Mouse (Mus musculus) forebrain, embryonic 13.5 days (tissue): ENCODE results near the gene Ints7. TPM values are rescaled to one million over a fixed set of nuclear protein-coding genes. Genes with fewer than 3 reads are reported as not detected.

Experiments
- ATAC-seq: fragments of 200-750 bp; cut with Nextera tagmentation; 2 replicates; pipeline ENCODE4 v1.8.0; 2017
- H3K27ac ChIP-seq: fragments of 300-500 bp; sonication (generic); 2 replicates; pipeline ENCODE4 v1.5.1; 2015; ENCODE audit warnings: inconsistent platforms, mild to moderate bottlenecking, moderate library complexity
- H3K27me3 ChIP-seq: fragments of 300-500 bp; sonication (generic); 2 replicates; pipeline ENCODE4 v1.6.1; 2015; ENCODE audit warnings: mild to moderate bottlenecking, inconsistent platforms
- H3K36me3 ChIP-seq: fragments of 300-500 bp; sonication (generic); 2 replicates; pipeline ENCODE4 v1.6.1; 2015; ENCODE audit warnings: mild to moderate bottlenecking, inconsistent platforms; ENCODE audit not compliant: poor library complexity, severe bottlenecking
- H3K4me1 ChIP-seq: fragments of 300-500 bp; sonication (generic); 2 replicates; pipeline ENCODE4 v1.6.1; 2015; ENCODE audit warnings: inconsistent platforms
- H3K4me2 ChIP-seq: fragments of 300-500 bp; sonication (generic); 2 replicates; pipeline ENCODE4 v1.6.1; 2015; ENCODE audit warnings: inconsistent platforms, mild to moderate bottlenecking, moderate library complexity
- H3K4me3 ChIP-seq: fragments of 300-500 bp; sonication (generic); 2 replicates; pipeline ENCODE4 v1.5.1; 2015; ENCODE audit warnings: mild to moderate bottlenecking, inconsistent platforms
- H3K9ac ChIP-seq: fragments of 300-500 bp; sonication (generic); 2 replicates; pipeline ENCODE4 v1.6.1; 2015; ENCODE audit warnings: mild to moderate bottlenecking, inconsistent platforms
- H3K9me3 ChIP-seq: fragments of 300-500 bp; sonication (generic); replicated peaks from 2 replicates; pipeline ENCODE4 v1.6.1; 2016; ENCODE audit warnings: inconsistent platforms
- WGBS: fragments of 180-500 bp; shearing (Covaris S2); methylation state at CpG from one replicate; pipeline ENCODE4 v1.1.7; 2015; 5-methylcytosine and 5-hydroxymethylcytosine counted together
- polyA plus RNA-seq: library from polyadenylated mRNA; unstranded; fragments of >200 nt; fragmentation: Nextera tagmentation; extraction: Ambion mirVana; gene quantifications from 2 replicates; pipeline ENCODE4 v1.2.1, GENCODE M21; 2015

The Ints7 gene
- polyA plus RNA-seq, 1 experiment from 2014 or later, result 57.9 TPM

DNA sequence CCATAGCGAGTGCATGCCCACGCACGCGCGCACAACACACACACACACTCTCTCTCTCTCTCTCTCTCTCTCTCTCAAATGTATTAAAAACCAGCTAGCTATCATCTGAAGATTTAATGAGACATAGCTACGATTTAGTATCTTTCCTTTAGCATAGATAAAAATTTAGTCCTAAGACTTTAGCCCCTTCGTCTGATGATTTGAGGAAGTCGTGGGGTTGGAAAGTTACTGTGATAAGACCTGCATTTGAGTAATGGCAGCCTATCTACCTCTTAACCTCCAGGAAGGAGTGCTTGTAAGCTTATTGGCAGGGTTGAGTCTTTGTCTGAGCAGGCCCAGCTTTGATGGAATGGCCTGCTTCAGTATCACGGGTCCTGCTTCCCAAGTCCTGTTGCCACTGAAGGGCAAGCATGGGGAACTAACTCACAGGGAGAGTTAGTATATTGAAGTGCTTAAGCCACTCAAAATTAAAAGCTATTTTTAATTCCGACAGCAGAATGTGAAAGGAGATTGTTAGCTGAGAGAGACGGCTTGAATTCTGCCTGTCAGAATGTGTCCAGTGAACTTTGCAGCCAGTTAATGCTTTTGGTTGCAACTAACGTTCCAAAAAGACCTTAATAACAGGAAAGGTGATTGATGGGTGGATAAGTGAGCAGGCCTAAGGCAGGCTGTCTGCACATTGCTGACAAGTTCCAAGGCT, 42.8 kb downstream of the Ints7 start:
- 93% methylated on average over 12 of the region's 12 CpGs for WGBS
- no peak for ATAC-seq

GRCm38 (mm10) chr1:191621096-191621495, 45.7 kb downstream of the Ints7 start:
- H3K4me3 ChIP-seq, result no peak overlapping the region
- H3K9me3 ChIP-seq, result no peaks in the 10 kb centered on the region
- H3K36me3 ChIP-seq, result peaks cover 77% of the 10 kb centered on the region
- 93% methylated on average over 8 of the region's 8 CpGs for WGBS
- H3K4me2 ChIP-seq, result no peak overlapping the region
- H3K27me3 ChIP-seq, result no peaks in the 10 kb centered on the region
- no peak for ATAC-seq
- no peak overlapping the region for H3K9ac ChIP-seq
- H3K4me1 ChIP-seq, result no peaks in the 10 kb centered on the region
- H3K27ac ChIP-seq, result no peak overlapping the region

More for the DNA sequence above, 42.8 kb downstream of the Ints7 start:
- Histone ChIP-seq H3K4me1 (no peaks in the 10 kb centered on the region), H3K4me2 (no peak overlapping the region), H3K4me3 (no peak overlapping the region), H3K27me3 (no peaks in the 10 kb centered on the region), H3K9me3 (no peaks in the 10 kb centered on the region), H3K9ac (no peak overlapping the region), H3K27ac (no peak overlapping the region), H3K36me3 (peaks cover 95% of the 10 kb centered on the region)

DNA sequence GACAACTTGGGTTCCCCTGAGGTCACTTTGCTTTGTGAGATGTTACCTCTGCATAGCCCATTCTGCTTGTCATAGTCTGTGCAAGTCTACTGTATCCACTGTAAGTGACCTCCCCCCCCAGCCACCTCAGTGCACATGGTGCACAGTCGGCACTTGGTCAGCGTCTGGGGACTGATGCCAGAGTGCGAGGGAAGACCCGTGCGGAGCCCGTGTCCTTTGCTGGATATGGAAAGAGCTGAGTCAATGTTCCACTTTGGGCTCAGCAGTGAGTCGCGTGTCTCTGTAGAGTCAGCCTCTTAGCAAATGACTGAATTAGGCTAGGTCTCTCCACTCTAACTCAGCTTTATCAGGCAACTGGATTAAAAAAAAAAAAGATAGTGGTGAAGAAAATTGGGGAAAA, 47.4 kb downstream of the Ints7 start:
- H3K27ac ChIP-seq, result no peak overlapping the region
- H3K36me3 ChIP-seq, result peaks cover 60% of the 10 kb centered on the region
- H3K4me2 ChIP-seq, result no peak overlapping the region
- H3K4me1 ChIP-seq, result no peaks in the 10 kb centered on the region
- 96% methylated on average over 8 of the region's 8 CpGs for WGBS
- ATAC-seq, result no peak
- H3K27me3 ChIP-seq, result no peaks in the 10 kb centered on the region
- H3K9me3 ChIP-seq, result no peaks in the 10 kb centered on the region
- H3K9ac ChIP-seq, result no peak overlapping the region
- H3K4me3 ChIP-seq, result no peak overlapping the region

DNA sequence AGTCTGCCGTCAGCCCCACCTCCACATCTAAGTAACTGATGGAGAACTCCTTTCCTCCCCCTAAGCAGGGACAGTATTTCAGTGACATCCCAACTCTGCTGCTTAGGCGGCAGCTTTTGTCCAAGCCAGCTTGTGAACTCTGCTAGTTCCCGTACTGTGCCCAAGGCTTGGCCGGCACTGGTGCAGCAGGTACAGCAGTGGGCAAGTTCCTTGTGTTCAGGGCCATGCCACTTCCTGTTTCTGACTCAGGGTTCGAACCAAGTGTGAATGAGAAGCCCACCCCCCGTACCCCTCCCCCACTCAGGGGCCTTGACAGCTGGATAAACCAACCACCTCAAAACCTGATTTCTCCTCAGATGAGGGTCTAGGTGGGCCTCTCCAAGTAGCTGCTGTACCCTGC, 49.1 kb downstream of the Ints7 start:
- no peak for ATAC-seq

GRCm38 (mm10) chr1:191625026-191625425, 49.6 kb downstream of the Ints7 start:
- no peak for ATAC-seq

More for the DNA sequence above, 49.1 kb downstream of the Ints7 start:
- no peak overlapping the region for H3K9ac ChIP-seq
- no peaks in the 10 kb centered on the region for H3K27me3 ChIP-seq
- no peak overlapping the region for H3K27ac ChIP-seq
- H3K4me1 ChIP-seq, result 0 out of 2 replicates have a peak, but pooled peaks cover 5% of the 10 kb centered on the region
- 73% methylated on average over 6 of the region's 6 CpGs for WGBS
- no peaks in the 10 kb centered on the region for H3K9me3 ChIP-seq
- no peak overlapping the region for H3K4me3 ChIP-seq
- peaks cover 44% of the 10 kb centered on the region for H3K36me3 ChIP-seq
- H3K4me2 ChIP-seq, result no peak overlapping the region

GRCm38 (mm10) chr1:191625620-191626019, 50.2 kb downstream of the Ints7 start:
- no peak for ATAC-seq
- H3K4me2 ChIP-seq, result no peak overlapping the region
- WGBS, result 61% methylated on average over 4 of the region's 4 CpGs
- H3K4me1 ChIP-seq, result 0 out of 2 replicates have a peak, but pooled peaks cover 5% of the 10 kb centered on the region
- H3K36me3 ChIP-seq, result peaks cover 33% of the 10 kb centered on the region
- H3K9me3 ChIP-seq, result no peaks in the 10 kb centered on the region
- H3K4me3 ChIP-seq, result no peak overlapping the region
- H3K27ac ChIP-seq, result no peak overlapping the region
- no peak overlapping the region for H3K9ac ChIP-seq
- no peaks in the 10 kb centered on the region for H3K27me3 ChIP-seq

More at GRCm38 (mm10) chr1:191625026-191625425, 49.6 kb downstream of the Ints7 start:
- 85% methylated on average over 6 of the region's 6 CpGs for WGBS
- H3K9ac ChIP-seq, result no peak overlapping the region
- no peak overlapping the region for H3K27ac ChIP-seq
- H3K27me3 ChIP-seq, result no peaks in the 10 kb centered on the region
- H3K4me2 ChIP-seq, result no peak overlapping the region
- peaks cover 39% of the 10 kb centered on the region for H3K36me3 ChIP-seq
- H3K9me3 ChIP-seq, result no peaks in the 10 kb centered on the region
- H3K4me3 ChIP-seq, result no peak overlapping the region
- 0 out of 2 replicates have a peak, but pooled peaks cover 5% of the 10 kb centered on the region for H3K4me1 ChIP-seq

GRCm38 (mm10) chr1:191628457-191629169, 53.2 kb downstream of the Ints7 start:
- ATAC-seq, result no peak

DNA sequence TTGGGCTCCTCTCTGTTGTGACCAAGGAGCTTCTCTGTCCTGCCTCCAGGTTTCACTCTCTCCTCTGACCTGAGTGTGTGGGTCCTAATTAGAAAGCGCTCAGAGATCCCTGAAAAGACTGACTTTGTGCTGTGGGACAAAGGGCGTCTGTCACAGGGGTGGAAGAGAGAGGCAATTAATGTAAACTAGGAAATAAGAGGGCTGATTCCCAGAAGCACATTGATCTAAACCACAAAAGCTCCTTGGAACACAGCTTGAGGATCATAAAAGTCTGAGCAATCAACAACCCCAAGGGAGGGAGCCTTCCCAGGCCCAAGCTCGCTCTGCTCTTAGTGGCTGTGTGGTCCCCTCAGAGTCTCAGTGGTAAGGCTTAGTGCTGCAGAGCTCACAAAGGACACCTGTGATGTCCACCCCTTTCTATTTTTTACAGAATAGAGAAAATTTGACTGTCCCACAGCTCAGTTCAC, 53.8 kb downstream of the Ints7 start:
- Histone ChIP-seq H3K9ac (no peak overlapping the region), H3K27ac (no peak overlapping the region), H3K27me3 (no peaks in the 10 kb centered on the region), H3K4me3 (no peak overlapping the region), H3K4me1 (0 out of 2 replicates have a peak, but pooled peaks cover 5% of the 10 kb centered on the region), H3K9me3 (no peaks in the 10 kb centered on the region), H3K36me3 (no peaks in the 10 kb centered on the region), H3K4me2 (no peak overlapping the region)
- 11% methylated on average over 3 of the region's 3 CpGs for WGBS
- ATAC-seq, result no peak

More at GRCm38 (mm10) chr1:191628457-191629169, 53.2 kb downstream of the Ints7 start:
- no peaks in the 10 kb centered on the region for H3K9me3 ChIP-seq
- H3K27ac ChIP-seq, result no peak overlapping the region
- no peak overlapping the region for H3K4me3 ChIP-seq
- H3K36me3 ChIP-seq, result 0 out of 2 replicates have a peak, but pooled peaks cover 5% of the 10 kb centered on the region
- no peak overlapping the region for H3K4me2 ChIP-seq
- no peak overlapping the region for H3K9ac ChIP-seq
- 70% methylated on average over 11 of the region's 11 CpGs for WGBS
- no peaks in the 10 kb centered on the region for H3K27me3 ChIP-seq
- 0 out of 2 replicates have a peak, but pooled peaks cover 5% of the 10 kb centered on the region for H3K4me1 ChIP-seq

DNA sequence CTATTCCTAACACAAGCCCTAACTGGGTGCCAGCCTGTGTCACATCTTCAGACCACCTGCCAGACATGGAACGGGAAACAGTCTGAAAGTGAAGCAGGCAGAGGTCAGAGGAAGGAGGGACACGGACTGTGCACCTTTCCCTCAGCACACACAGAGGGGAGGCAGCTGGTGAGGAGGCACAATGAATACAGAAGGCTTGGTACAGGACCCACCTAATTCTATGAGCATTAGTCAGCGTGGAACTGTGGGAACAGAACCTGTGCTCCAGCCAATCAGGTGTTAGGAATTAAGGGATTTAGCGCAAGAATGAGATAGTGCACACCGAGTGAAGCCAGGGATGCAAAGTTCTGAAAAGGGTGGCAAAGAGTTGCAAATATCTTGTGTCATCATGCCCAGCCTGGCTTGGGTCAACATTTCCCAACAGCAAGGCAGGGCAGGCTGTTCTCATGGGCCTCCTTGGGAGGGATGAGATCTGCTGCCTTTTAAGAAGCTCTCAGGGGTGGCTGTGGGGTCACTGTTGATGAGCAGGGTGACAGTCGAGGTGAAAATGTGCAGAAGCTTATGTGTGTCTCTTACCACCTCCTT, 57.2 kb downstream of the Ints7 start:
- 71% methylated on average over 6 of the region's 6 CpGs for WGBS
- H3K9me3 ChIP-seq, result no peaks in the 10 kb centered on the region
- ATAC-seq, result no peak
- no peak overlapping the region for H3K27ac ChIP-seq
- no peaks in the 10 kb centered on the region for H3K27me3 ChIP-seq
- H3K4me1 ChIP-seq, result 0 out of 2 replicates have a peak, but pooled peaks cover 5% of the 10 kb centered on the region
- H3K4me2 ChIP-seq, result no peak overlapping the region
- H3K36me3 ChIP-seq, result no peaks in the 10 kb centered on the region
- H3K4me3 ChIP-seq, result no peak overlapping the region
- H3K9ac ChIP-seq, result no peak overlapping the region

GRCm38 (mm10) chr1:191634116-191634515, 58.7 kb downstream of the Ints7 start:
- Histone ChIP-seq H3K36me3 (no peaks in the 10 kb centered on the region), H3K27me3 (no peaks in the 10 kb centered on the region), H3K9ac (no peak overlapping the region), H3K4me2 (no peak overlapping the region), H3K9me3 (no peaks in the 10 kb centered on the region), H3K27ac (no peak overlapping the region), H3K4me1 (0 out of 2 replicates have a peak, but pooled peaks cover 3% of the 10 kb centered on the region), H3K4me3 (no peak overlapping the region)
- no peak for ATAC-seq
- 74% methylated on average over 2 of the region's 2 CpGs for WGBS

GRCm38 (mm10) chr1:191638404-191638803, 63.0 kb downstream of the Ints7 start:
- ATAC-seq, result no peak
- Histone ChIP-seq H3K27ac (no peak overlapping the region), H3K4me3 (no peak overlapping the region), H3K36me3 (no peaks in the 10 kb centered on the region), H3K4me2 (no peak overlapping the region), H3K9ac (no peak overlapping the region), H3K4me1 (no peaks in the 10 kb centered on the region; the same call in 1 of the 2 replicates), H3K27me3 (no peaks in the 10 kb centered on the region), H3K9me3 (no peaks in the 10 kb centered on the region)
- WGBS, result 86% methylated on average over 2 of the region's 2 CpGs
